Comparison of ENCODE assay signal across 20 mouse cellular contexts in the genomic region with DNA sequence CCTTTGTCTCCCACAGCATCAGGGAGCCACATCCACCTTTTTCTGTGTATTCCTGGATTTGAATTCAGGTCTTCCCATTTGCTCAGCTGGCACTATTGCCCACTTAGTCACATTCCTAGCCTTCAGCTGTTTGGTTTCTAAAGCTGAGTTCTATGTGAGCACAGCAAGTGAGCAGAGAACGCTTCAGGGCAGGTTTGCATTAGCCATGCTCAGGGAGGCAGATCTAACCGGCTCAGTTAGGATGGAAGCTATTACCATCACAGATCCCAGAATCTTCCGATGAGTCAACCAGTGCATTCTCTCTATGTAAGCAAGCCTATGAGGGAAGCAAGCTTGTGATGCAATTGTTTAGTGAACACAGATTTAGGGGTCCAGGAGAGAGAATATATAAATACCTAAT.
"Had no signal": no experiment of that assay in that cellular context is flagged by ENCODE, and none has a peak within 500 bp of the region (broad histone marks: within the 10 kb centered on the region; RNA-seq: fewer than 3 reads in every experiment).

No protein-coding gene starts in this region.

- DNase-seq: liver, embryonic 13.5 days; liver, postnatal 0 days; lung, adult 2 months; lung, postnatal 14 days; lung, postnatal 36 days; right cerebral cortex, postnatal 14 days; spleen, adult 18-20 months; thymus, adult 18-20 months; thymus, postnatal 14 days; thymus, postnatal 36 days had no signal

- H3K9me3 ChIP-seq: liver, embryonic 13.5 days; liver, embryonic 15.5 days; lung, embryonic 15.5 days; megakaryocyte, embryonic 14.5 days; midbrain, embryonic 13.5 days; midbrain, embryonic 15.5 days; neural tube, embryonic 13.5 days had no signal

- H3K4me2 ChIP-seq: liver, embryonic 11.5 days; liver, embryonic 13.5 days; liver, embryonic 15.5 days; lung, embryonic 15.5 days; midbrain, embryonic 11.5 days; midbrain, embryonic 13.5 days; midbrain, embryonic 15.5 days; neural tube, embryonic 13.5 days had no signal

- ATAC-seq: liver, postnatal 0 days; lung, postnatal 0 days; midbrain, embryonic 13.5 days; midbrain, embryonic 15.5 days had no signal

- H3K9ac ChIP-seq: liver, embryonic 13.5 days; liver, embryonic 15.5 days; liver, postnatal 0 days; lung, embryonic 15.5 days; midbrain, embryonic 13.5 days; midbrain, embryonic 15.5 days; neural tube, embryonic 13.5 days had no signal

- H3K4me1 ChIP-seq: liver, embryonic 13.5 days; liver, embryonic 15.5 days; lung, embryonic 15.5 days had no signal

- H3K27me3 ChIP-seq: liver, embryonic 13.5 days; liver, embryonic 15.5 days; lung, embryonic 15.5 days; midbrain, embryonic 13.5 days; midbrain, embryonic 15.5 days; neural tube, embryonic 13.5 days had no signal

- H3K4me3 ChIP-seq: liver, embryonic 13.5 days; liver, embryonic 15.5 days; lung, embryonic 15.5 days; megakaryocyte, embryonic 14.5 days; midbrain, embryonic 13.5 days; midbrain, embryonic 15.5 days; neural tube, embryonic 13.5 days had no signal

- H3K36me3 ChIP-seq: liver, embryonic 13.5 days; liver, embryonic 15.5 days; lung, embryonic 15.5 days; midbrain, embryonic 13.5 days; midbrain, embryonic 15.5 days; neural tube, embryonic 13.5 days had no signal

- H3K27ac ChIP-seq: liver, embryonic 13.5 days; liver, embryonic 15.5 days; lung, embryonic 15.5 days; macrophage; midbrain, embryonic 13.5 days; midbrain, embryonic 15.5 days; neural tube, embryonic 13.5 days had no signal
